Mouse (Mus musculus) olfactory bulb, adult 2 months (tissue): ENCODE measurements around the gene Casp7.

Source experiments
- CTCF ChIP-seq: fragments of 200-500 bp; IDR thresholded peaks from 2 replicates; pipeline ENCODE4 v1.5.1; 2012; ENCODE audit warnings: low read depth, mild to moderate bottlenecking, low read length, moderate library complexity; ENCODE audit not compliant: insufficient read depth
- POLR2A ChIP-seq: fragments of 200-500 bp; IDR thresholded peaks from 2 replicates; pipeline ENCODE4 v1.6.1; 2012; ENCODE audit warnings: mild to moderate bottlenecking, low read depth, low read length, moderate library complexity; ENCODE audit not compliant: insufficient read depth

- TF ChIP-seq CTCF: no peak
- TF ChIP-seq POLR2A: no peak
Observed at GRCm38 (mm10) chr19:56485376-56486271, 88.7 kb downstream of the Casp7 start.
